Mouse (Mus musculus): ENCODE data around the gene Mettl21c.

GRCm38 (mm10) chr1:43969361-43969760 lies 50.5 kb downstream of the Mettl21c start:
- TF ChIP-seq CTCF (IDR thresholded peaks at IDR 0.05; ENCODE audit: control insufficient read depth, insufficient read depth, low read length) (no peak), POLR2A (IDR thresholded peaks at IDR 0.05; ENCODE audit: borderline replicate concordance, control insufficient read depth, low read depth, low read length) (no peak)
